Mouse (Mus musculus) hindbrain, embryonic 11.5 days (tissue): ENCODE results near the gene Hps6. TPM values are rescaled to one million over a fixed set of nuclear protein-coding genes. Genes with fewer than 3 reads are reported as not detected.

Source experiments
- ATAC-seq: fragments of 200-750 bp; cut with Nextera tagmentation; 2 replicates; pipeline ENCODE4 v1.8.0; 2017; ENCODE audit warnings: mild to moderate bottlenecking, moderate TSS enrichment, moderate library complexity; ENCODE audit not compliant: low FRiP score
- DNase-seq: peaks from one replicate; pipeline ENCODE4 v3.0.0-alpha.2; 2015; ENCODE audit warnings: low spot score
- H3K27ac ChIP-seq: fragments of 300-500 bp; sonication (generic); 2 replicates; pipeline ENCODE4 v1.5.1; 2014; ENCODE audit warnings: mild to moderate bottlenecking, low read depth, low read length
- H3K27me3 ChIP-seq: fragments of 300-500 bp; sonication (generic); 2 replicates; pipeline ENCODE4 v1.6.1; 2014; ENCODE audit warnings: mild to moderate bottlenecking, low read length, moderate library complexity, mixed read lengths; ENCODE audit not compliant: control insufficient read depth, insufficient read depth
- H3K36me3 ChIP-seq: fragments of 300-500 bp; sonication (generic); 2 replicates; pipeline ENCODE4 v1.6.1; 2014; ENCODE audit warnings: mild to moderate bottlenecking, low read length, moderate library complexity, mixed read lengths; ENCODE audit not compliant: control insufficient read depth, insufficient read depth
- H3K4me1 ChIP-seq: fragments of 300-500 bp; sonication (generic); replicated peaks from 2 replicates; pipeline ENCODE4 v1.6.1; 2014; ENCODE audit warnings: low read length, mixed read lengths; ENCODE audit not compliant: control insufficient read depth, insufficient read depth
- H3K4me2 ChIP-seq: fragments of 300-500 bp; sonication (generic); replicated peaks from 2 replicates; pipeline ENCODE4 v1.6.1; 2014; ENCODE audit warnings: mild to moderate bottlenecking, low read depth, low read length
- H3K4me3 ChIP-seq: fragments of 300-500 bp; sonication (generic); 2 replicates; pipeline ENCODE4 v1.5.1; 2014; ENCODE audit warnings: low read depth, low read length
- H3K9ac ChIP-seq: fragments of 300-500 bp; sonication (generic); 2 replicates; pipeline ENCODE4 v1.6.1; 2014; ENCODE audit warnings: low read depth, low read length
- H3K9me3 ChIP-seq: fragments of 300-500 bp; sonication (generic); 2 replicates; pipeline ENCODE4 v1.6.1; 2016; ENCODE audit warnings: low read length; ENCODE audit not compliant: control insufficient read depth
- WGBS: fragments of 180-500 bp; shearing (Covaris S2); extraction: QIAGEN DNeasy Blood & Tissue Kit; methylation state at CpG from one replicate; pipeline ENCODE4 v1.1.7; 2014; 5-methylcytosine and 5-hydroxymethylcytosine counted together
- polyA plus RNA-seq: library from polyadenylated mRNA; unstranded; fragments of >200 nt; fragmentation: Nextera tagmentation; extraction: Ambion mirVana; gene quantifications from 2 replicates; pipeline ENCODE4 v1.2.1, GENCODE M21; 2014

The Hps6 gene
- polyA plus RNA-seq, 1 experiment from 2014 or later = 1.0 TPM

GRCm38 (mm10) chr19:46041299-46041932 is 38.1 kb downstream of the Hps6 start:
- H3K4me3 ChIP-seq = peak overlapping the region; percentile 19
- H3K4me1 ChIP-seq = peaks cover 44% of the 10 kb centered on the region
- no peaks in the 10 kb centered on the region for H3K36me3 ChIP-seq
- 20% methylated on average over 7 of the region's 7 CpGs for WGBS
- H3K9me3 ChIP-seq = no peaks in the 10 kb centered on the region
- DNase-seq (no peak), ATAC-seq (no peak)
- H3K4me2 ChIP-seq = peak overlapping the region; percentile 90
- H3K9ac ChIP-seq = peak overlapping the region; percentile 68
- no peaks in the 10 kb centered on the region for H3K27me3 ChIP-seq
- peak overlapping the region; percentile 97 for H3K27ac ChIP-seq

DNA sequence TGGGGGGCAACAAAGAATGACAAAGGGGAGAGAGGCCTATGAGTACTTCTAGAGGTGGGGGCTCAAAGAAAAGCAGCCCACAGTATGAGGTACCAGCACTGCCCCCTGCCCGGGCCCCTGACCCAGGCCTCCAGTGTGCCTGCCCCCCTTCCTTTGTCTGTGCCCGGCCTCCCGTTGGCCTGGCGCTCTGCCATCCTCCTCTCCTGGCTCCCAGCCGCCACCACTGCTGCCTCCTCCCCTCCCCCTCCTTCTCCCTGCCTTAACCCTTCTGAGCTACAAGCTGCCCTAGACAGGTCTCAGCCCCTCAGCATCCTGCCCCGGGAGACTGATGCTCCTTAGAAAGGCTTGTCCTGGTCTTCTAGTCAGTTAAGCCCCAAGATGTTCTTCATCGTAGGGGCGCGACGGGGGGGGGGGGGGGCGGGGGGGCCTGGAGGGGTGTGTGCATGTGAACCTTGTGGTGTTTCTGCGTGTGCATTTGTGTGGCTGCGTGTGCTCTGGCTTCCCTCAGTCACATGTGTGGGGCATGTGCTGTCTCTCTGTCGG is 38.7 kb downstream of the Hps6 start:
- H3K4me1 ChIP-seq = peaks cover 44% of the 10 kb centered on the region
- ATAC-seq (peak; percentile 66), DNase-seq (peak; percentile 82)
- peak overlapping the region; percentile 97 for H3K27ac ChIP-seq
- no peaks in the 10 kb centered on the region for H3K9me3 ChIP-seq
- H3K4me2 ChIP-seq = peak overlapping the region; percentile 90
- peak overlapping the region; percentile 68 for H3K9ac ChIP-seq
- no peaks in the 10 kb centered on the region for H3K27me3 ChIP-seq
- 0% methylated on average over 9 of the region's 14 CpGs for WGBS
- H3K36me3 ChIP-seq = no peaks in the 10 kb centered on the region
- H3K4me3 ChIP-seq = peak overlapping the region; percentile 19

DNA sequence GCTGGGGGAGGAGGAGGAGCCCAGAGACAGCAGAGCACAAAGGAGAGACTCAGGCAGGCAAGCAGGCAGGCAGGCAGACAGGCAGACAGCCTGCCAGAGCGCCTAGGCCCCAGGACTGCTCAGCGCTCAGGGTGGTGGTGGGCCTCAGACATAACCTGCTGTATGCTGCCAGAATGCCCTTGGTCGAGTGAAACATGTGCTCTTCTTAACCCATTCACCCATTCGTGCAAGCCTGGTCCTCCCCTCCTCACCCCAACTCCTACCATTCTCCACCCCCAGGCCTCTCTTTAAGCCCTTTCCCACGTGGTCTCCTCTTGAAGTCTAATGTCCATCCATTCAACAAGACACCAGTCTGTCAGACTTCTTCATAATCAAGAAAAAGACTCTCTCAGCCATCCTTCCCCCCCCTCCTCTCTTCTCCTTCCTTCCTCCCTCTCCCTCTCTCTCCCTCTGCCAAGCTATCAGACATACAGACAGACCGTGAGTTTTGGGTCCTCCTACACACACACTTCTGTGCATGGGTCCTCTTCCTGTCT is 39.2 kb downstream of the Hps6 start:
- Histone ChIP-seq H3K27ac (peak overlapping the region; percentile 97), H3K36me3 (no peaks in the 10 kb centered on the region), H3K4me2 (peak overlapping the region; percentile 90), H3K9ac (peak overlapping the region; percentile 68), H3K4me3 (peak overlapping the region; percentile 19), H3K9me3 (no peaks in the 10 kb centered on the region), H3K4me1 (peaks cover 42% of the 10 kb centered on the region), H3K27me3 (no peaks in the 10 kb centered on the region)
- peak; percentile 53 for ATAC-seq
- DNase-seq = peak; percentile 68
- 7% methylated on average over 6 of the region's 6 CpGs for WGBS

DNA sequence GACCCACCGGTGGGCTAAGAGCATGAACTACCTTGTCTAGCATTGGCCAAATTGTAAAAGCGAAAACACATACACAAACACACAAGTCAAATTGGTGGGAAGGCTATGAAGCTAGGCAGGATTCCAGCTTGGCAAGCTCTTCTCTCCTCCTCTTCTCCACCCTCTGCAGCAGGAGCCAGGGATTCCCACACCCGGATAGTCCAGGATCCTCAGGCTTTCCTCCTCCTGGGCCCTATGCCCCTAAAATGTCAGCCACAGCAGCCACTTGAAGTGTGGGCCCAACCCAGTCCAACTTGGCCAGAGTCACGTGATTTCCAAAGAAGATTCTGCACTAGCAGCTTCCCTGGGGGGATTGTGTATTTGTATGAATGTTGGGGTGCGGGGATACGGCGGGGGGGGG is 40.1 kb downstream of the Hps6 start:
- no peaks in the 10 kb centered on the region for H3K27me3 ChIP-seq
- no peaks in the 10 kb centered on the region for H3K9me3 ChIP-seq
- DNase-seq (no peak), ATAC-seq (no peak)
- 0 out of 2 replicates have a peak overlapping the region, but pooled peaks have one; percentile 11 for H3K9ac ChIP-seq
- H3K4me2 ChIP-seq = peak overlapping the region; percentile 90
- 68% methylated on average over 7 of the region's 7 CpGs for WGBS
- H3K4me1 ChIP-seq = peaks cover 37% of the 10 kb centered on the region
- H3K4me3 ChIP-seq = peak overlapping the region; percentile 72
- H3K27ac ChIP-seq = peak overlapping the region; percentile 97
- no peaks in the 10 kb centered on the region for H3K36me3 ChIP-seq

DNA sequence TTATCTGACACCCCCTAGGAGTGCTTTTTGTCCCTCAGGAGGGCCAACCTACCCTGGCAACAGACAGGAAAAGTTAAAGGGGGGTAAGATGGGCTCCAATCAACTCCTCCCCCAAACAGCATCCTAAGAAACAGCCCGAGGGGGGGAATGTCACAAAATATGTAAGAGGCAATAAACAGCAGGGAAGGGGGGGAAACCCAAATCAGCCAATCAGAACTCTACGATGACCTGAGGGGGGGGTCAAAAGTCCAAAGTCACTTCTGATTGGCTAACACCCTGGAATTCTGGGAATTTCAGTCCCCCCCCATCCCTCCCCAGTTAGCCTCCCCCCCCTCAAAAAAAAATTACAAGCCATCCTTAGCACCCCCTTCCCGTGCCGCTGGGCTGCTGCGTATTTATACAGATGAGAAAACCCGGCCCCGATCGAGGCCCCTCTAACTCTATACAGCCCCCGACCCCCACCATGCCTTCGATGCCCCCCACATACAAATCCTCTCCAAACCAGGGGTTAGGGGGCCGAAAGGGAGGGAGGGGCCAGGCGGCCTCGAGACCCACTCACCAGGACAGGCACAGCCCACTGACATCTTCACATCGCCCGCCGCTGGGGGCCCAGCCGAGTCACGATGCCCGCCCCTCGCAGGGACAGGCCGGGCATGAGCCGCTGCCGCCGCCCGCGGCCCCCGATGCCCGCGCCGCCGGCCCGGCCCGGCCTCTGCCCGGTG is 41.1 kb downstream of the Hps6 start, which contains the start of gene Pprc1:
Gene Pprc1, plus strand, starts transcription at position 616 of the 722 bp plus-strand sequence.
- Histone ChIP-seq H3K36me3 (no peaks in the 10 kb centered on the region), H3K4me3 (peak within 1 kb of the TSS; percentile 72), H3K27ac (peak within 1 kb of the TSS; percentile 97), H3K9ac (peak within 1 kb of the TSS; percentile 92), H3K4me1 (peaks cover 37% of the 10 kb centered on the region), H3K9me3 (no peaks in the 10 kb centered on the region), H3K27me3 (no peaks in the 10 kb centered on the region), H3K4me2 (peak within 1 kb of the TSS; percentile 90)
- WGBS = under 1% methylated on average over 18 of the region's 34 CpGs
- DNase-seq = no peak
- peak; percentile 3; the same call in 1 of the 2 replicates for ATAC-seq

DNA sequence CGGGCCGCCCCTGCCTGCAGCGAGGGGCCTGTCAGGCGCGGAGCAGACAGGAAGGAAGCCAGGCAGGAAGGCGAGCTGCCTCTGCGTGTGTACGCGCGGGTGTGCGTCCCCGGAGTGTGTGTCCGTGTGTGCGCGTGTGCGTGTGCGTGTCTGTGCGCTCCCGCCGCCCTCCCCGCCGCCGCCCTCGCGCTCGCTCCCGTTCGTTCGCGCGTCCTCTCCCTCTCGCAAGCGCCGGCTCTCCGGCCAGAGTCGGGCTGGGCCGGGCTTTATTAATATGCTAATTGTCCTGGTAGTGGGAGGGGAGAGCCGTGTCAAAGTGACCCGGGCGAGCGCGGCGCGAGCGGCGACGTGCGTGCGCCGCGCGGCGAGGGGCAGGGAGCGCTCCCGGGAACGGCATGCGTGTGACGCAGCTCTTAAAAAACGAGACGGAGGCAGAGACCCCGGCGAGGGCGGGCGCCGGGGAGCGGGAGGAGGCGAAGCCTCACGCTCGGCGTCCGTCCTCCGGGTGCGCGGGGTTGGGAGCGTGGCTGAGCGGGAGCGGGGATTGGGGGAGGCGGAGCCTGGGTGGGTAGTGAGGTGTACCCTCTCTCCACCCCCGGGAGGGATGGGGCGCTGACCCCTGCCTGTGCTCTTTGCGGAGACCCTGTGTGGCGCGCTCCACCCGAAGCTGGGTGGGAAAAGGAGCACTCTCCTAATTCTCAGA is 41.8 kb downstream of the Hps6 start, which contains the start of gene Ldb1:
Gene Ldb1, minus strand, starts transcription at position 222 of the 703 bp plus-strand sequence.
- no peaks in the 10 kb centered on the region for H3K36me3 ChIP-seq
- H3K27me3 ChIP-seq = no peaks in the 10 kb centered on the region
- no peaks in the 10 kb centered on the region for H3K9me3 ChIP-seq
- peak within 1 kb of the TSS; percentile 90 for H3K4me2 ChIP-seq
- DNase-seq (peak; percentile 88), ATAC-seq (peak; percentile 76)
- peak within 1 kb of the TSS; percentile 72 for H3K4me3 ChIP-seq
- H3K9ac ChIP-seq = peak within 1 kb of the TSS; percentile 92
- WGBS = 0% methylated on average over 67 of the region's 84 CpGs
- peaks cover 32% of the 10 kb centered on the region for H3K4me1 ChIP-seq
- H3K27ac ChIP-seq = peak within 1 kb of the TSS; percentile 97

- H3K4me2 ChIP-seq = peak overlapping the region; percentile 90
- no peaks in the 10 kb centered on the region for H3K36me3 ChIP-seq
- H3K4me1 ChIP-seq = peaks cover 28% of the 10 kb centered on the region
- peak overlapping the region; percentile 72 for H3K4me3 ChIP-seq
- peak overlapping the region; percentile 96 for H3K27ac ChIP-seq
- ATAC-seq = peak; percentile 9
- H3K9ac ChIP-seq = peak overlapping the region; percentile 92
- DNase-seq = no peak
- H3K27me3 ChIP-seq = no peaks in the 10 kb centered on the region
- no peaks in the 10 kb centered on the region for H3K9me3 ChIP-seq
- 2% methylated on average over 7 of the region's 7 CpGs for WGBS
Observed at GRCm38 (mm10) chr19:46045696-46046311, 42.5 kb downstream of the Hps6 start.

GRCm38 (mm10) chr19:46046621-46047025 is 43.3 kb downstream of the Hps6 start:
- no peak overlapping the region for H3K9ac ChIP-seq
- DNase-seq = peak; percentile 23
- ATAC-seq = no peak
- no peak overlapping the region for H3K27ac ChIP-seq
- H3K36me3 ChIP-seq = no peaks in the 10 kb centered on the region
- WGBS = 7% methylated on average over 10 of the region's 10 CpGs
- H3K4me3 ChIP-seq = no peak overlapping the region
- H3K9me3 ChIP-seq = no peaks in the 10 kb centered on the region
- no peaks in the 10 kb centered on the region for H3K27me3 ChIP-seq
- H3K4me2 ChIP-seq = no peak overlapping the region
- peaks cover 23% of the 10 kb centered on the region for H3K4me1 ChIP-seq
